In the genomic region with DNA sequence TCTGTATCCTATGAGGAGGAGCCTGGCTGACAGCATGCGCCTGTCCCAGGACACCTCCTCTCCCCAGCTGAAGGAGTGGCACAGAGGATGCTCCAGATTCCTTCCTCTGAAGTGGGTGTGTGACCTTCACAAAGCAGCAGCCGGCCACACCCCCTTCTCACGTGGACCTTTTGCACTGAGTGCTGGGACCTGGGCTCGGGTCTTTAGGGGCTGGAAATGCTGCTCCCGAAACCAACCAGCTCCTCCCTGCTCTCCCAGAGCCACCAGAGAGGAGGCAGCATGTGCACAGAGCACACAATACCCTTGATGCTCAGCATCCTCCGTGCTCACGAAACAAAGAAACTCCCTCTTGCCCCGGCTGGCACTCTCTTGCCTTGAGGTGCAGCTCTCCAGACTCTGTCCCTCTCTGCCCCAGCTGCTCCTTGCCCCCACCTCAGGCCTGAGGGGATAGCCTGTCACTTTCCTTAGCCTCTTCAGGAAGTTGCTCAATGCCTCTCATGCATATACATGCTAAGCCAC, we compare ENCODE assay signal across 11 mouse cellular contexts.
DNase-seq lines count a peak whose midpoint lies in the region; ATAC-seq lines count a peak whose summit lies in the region.
"Had no signal": no experiment of that assay in that cellular context is flagged by ENCODE, and none has a peak within 500 bp of the region (broad histone marks: within the 10 kb centered on the region; RNA-seq: fewer than 3 reads in every experiment).

No protein-coding gene starts in this region.

- H3K4me3 ChIP-seq in lung, embryonic 16.5 days (ENCODE audit: low read length), result no peak overlapping the region
- H3K4me3 ChIP-seq in embryonic facial prominence, embryonic 14.5 days (ENCODE audit: low read depth, low read length), result 0 out of 2 replicates have a peak overlapping the region, but pooled peaks have one; percentile 2
- H3K4me3 ChIP-seq in hindbrain, embryonic 15.5 days, result peak overlapping the region; percentile 46
- H3K4me3 ChIP-seq in neural tube, embryonic 15.5 days (replicated peaks), result peak overlapping the region; percentile 43
- H3K4me3 ChIP-seq: embryonic facial prominence, embryonic 15.5 days; heart, embryonic 15.5 days had no signal

- 35% methylated on average over 8 of the region's 8 CpGs for WGBS in lung, embryonic 16.5 days
- WGBS in embryonic facial prominence, embryonic 14.5 days, result 19% methylated on average over 8 of the region's 8 CpGs
- 6% methylated on average over 8 of the region's 8 CpGs for WGBS in hindbrain, embryonic 15.5 days
- WGBS in neural tube, embryonic 15.5 days, result 17% methylated on average over 8 of the region's 8 CpGs

- peaks cover 25% of the 10 kb centered on the region for H3K4me1 ChIP-seq in lung, embryonic 16.5 days (replicated peaks; ENCODE audit: control insufficient read depth, insufficient read depth, low read length)
- peaks cover 34% of the 10 kb centered on the region for H3K4me1 ChIP-seq in embryonic facial prominence, embryonic 14.5 days (ENCODE audit: control insufficient read depth, insufficient read depth, low read length)
- peaks cover 80% of the 10 kb centered on the region for H3K4me1 ChIP-seq in hindbrain, embryonic 15.5 days (replicated peaks)
- peaks cover 75% of the 10 kb centered on the region for H3K4me1 ChIP-seq in neural tube, embryonic 15.5 days

- no peak overlapping the region for H3K9ac ChIP-seq in lung, embryonic 16.5 days (ENCODE audit: low read length)
- peak overlapping the region; percentile 35; the same call in 1 of the 2 replicates for H3K9ac ChIP-seq in embryonic facial prominence, embryonic 14.5 days (ENCODE audit: low read depth, low read length)
- peak overlapping the region; percentile 61 for H3K9ac ChIP-seq in hindbrain, embryonic 15.5 days
- peak overlapping the region; percentile 57 for H3K9ac ChIP-seq in neural tube, embryonic 15.5 days (replicated peaks)
- H3K9ac ChIP-seq: embryonic facial prominence, embryonic 15.5 days; heart, embryonic 15.5 days had no signal

- H3K27ac ChIP-seq in lung, embryonic 16.5 days (ENCODE audit: low read length), result 0 out of 2 replicates have a peak overlapping the region, but pooled peaks have one; percentile 12
- 0 out of 2 replicates have a peak overlapping the region, but pooled peaks have one; percentile 36 for H3K27ac ChIP-seq in embryonic facial prominence, embryonic 14.5 days (replicated peaks; ENCODE audit: low read depth, low read length)
- H3K27ac ChIP-seq in hindbrain, embryonic 15.5 days (replicated peaks), result peak overlapping the region; percentile 91
- peak overlapping the region; percentile 88 for H3K27ac ChIP-seq in neural tube, embryonic 15.5 days (replicated peaks)

- H3K9me3 ChIP-seq in lung, embryonic 16.5 days (ENCODE audit: control insufficient read depth, low read length), result no peaks in the 10 kb centered on the region
- H3K9me3 ChIP-seq in embryonic facial prominence, embryonic 14.5 days (ENCODE audit: control insufficient read depth, low read length), result no peaks in the 10 kb centered on the region
- H3K9me3 ChIP-seq in hindbrain, embryonic 15.5 days, result no peaks in the 10 kb centered on the region
- no peaks in the 10 kb centered on the region for H3K9me3 ChIP-seq in neural tube, embryonic 15.5 days (replicated peaks)
- H3K9me3 ChIP-seq: embryonic facial prominence, embryonic 15.5 days; heart, embryonic 15.5 days had no signal

- peaks cover 5% of the 10 kb centered on the region for H3K36me3 ChIP-seq in lung, embryonic 16.5 days (ENCODE audit: control insufficient read depth, insufficient read depth, low read length)
- peaks cover 10% of the 10 kb centered on the region for H3K36me3 ChIP-seq in embryonic facial prominence, embryonic 14.5 days (ENCODE audit: control insufficient read depth, insufficient read depth, low read length)
- H3K36me3 ChIP-seq in hindbrain, embryonic 15.5 days, result peaks cover 13% of the 10 kb centered on the region
- peaks cover 15% of the 10 kb centered on the region for H3K36me3 ChIP-seq in neural tube, embryonic 15.5 days

- no peaks in the 10 kb centered on the region for H3K27me3 ChIP-seq in lung, embryonic 16.5 days (ENCODE audit: control insufficient read depth, insufficient read depth, low read depth, low read length)
- H3K27me3 ChIP-seq in embryonic facial prominence, embryonic 14.5 days (replicated peaks; ENCODE audit: control insufficient read depth, insufficient read depth, low read length), result no peaks in the 10 kb centered on the region
- no peaks in the 10 kb centered on the region for H3K27me3 ChIP-seq in hindbrain, embryonic 15.5 days
- no peaks in the 10 kb centered on the region for H3K27me3 ChIP-seq in neural tube, embryonic 15.5 days (replicated peaks)
- H3K27me3 ChIP-seq: embryonic facial prominence, embryonic 15.5 days; heart, embryonic 15.5 days; Patski had no signal

- DNase-seq in lung, postnatal 10 days, result no peak
- no peak for DNase-seq in embryonic facial prominence, embryonic 14.5 days (ENCODE audit: low spot score)
- no peak for DNase-seq in thymus, postnatal 14 days
- no peak for DNase-seq in urinary bladder, postnatal 10 days (ENCODE audit: low spot score)

- ATAC-seq in lung, embryonic 16.5 days (ENCODE audit: low read depth), result no peak
- ATAC-seq in embryonic facial prominence, embryonic 14.5 days (ENCODE audit: low read depth), result no peak
- ATAC-seq in hindbrain, embryonic 15.5 days (ENCODE audit: low FRiP score, low read depth), result peak; percentile 33
- peak; percentile 13; the same call in 1 of the 2 replicates for ATAC-seq in neural tube, embryonic 15.5 days (ENCODE audit: low FRiP score)
- no peak for ATAC-seq in cerebellum, adult (ENCODE audit: insufficient number of reproducible peaks, low FRiP score, low TSS enrichment)
- ATAC-seq: Patski had no signal

- no peak overlapping the region for H3K4me2 ChIP-seq in lung, embryonic 16.5 days (ENCODE audit: low read depth, low read length)
- peak overlapping the region; percentile 25 for H3K4me2 ChIP-seq in embryonic facial prominence, embryonic 14.5 days (ENCODE audit: low read depth, low read length)
- peak overlapping the region; percentile 60 for H3K4me2 ChIP-seq in hindbrain, embryonic 15.5 days
- H3K4me2 ChIP-seq in neural tube, embryonic 15.5 days, result peak overlapping the region; percentile 61

Comparison
In these comparisons a context has a peak if more than half of its experiments do, and no peak if none do; other contexts are left out.
1. ATAC-seq: peak in hindbrain, embryonic 15.5 days (single experiment) and neural tube, embryonic 15.5 days (single experiment); none in lung, embryonic 16.5 days (single experiment), embryonic facial prominence, embryonic 14.5 days (single experiment) and cerebellum, adult (single experiment).
2. H3K27ac ChIP-seq: peak in every context shown above with its lines; median percentile 91 in hindbrain, embryonic 15.5 days; 88 in neural tube, embryonic 15.5 days; 36 in embryonic facial prominence, embryonic 14.5 days; 12 in lung, embryonic 16.5 days.